Mouse (Mus musculus) heart, embryonic 11.5 days (tissue): ENCODE results near the gene Dmc1. TPM values are rescaled to one million over a fixed set of nuclear protein-coding genes. Genes with fewer than 3 reads are reported as not detected.

Experiments used
- ATAC-seq: fragments of 200-750 bp; cut with Nextera tagmentation; replicated peaks from 2 replicates; pipeline ENCODE4 v1.8.0; 2017; ENCODE audit warnings: moderate library complexity; ENCODE audit not compliant: insufficient number of reproducible peaks, low FRiP score, low TSS enrichment
- H3K27ac ChIP-seq: fragments of 300-500 bp; sonication (generic); 2 replicates; pipeline ENCODE4 v1.5.1; 2014; ENCODE audit warnings: mild to moderate bottlenecking, low read depth, low read length
- H3K27me3 ChIP-seq: fragments of 300-500 bp; sonication (generic); 2 replicates; pipeline ENCODE4 v1.6.1; 2014; ENCODE audit warnings: mild to moderate bottlenecking, low read length, mixed read lengths; ENCODE audit not compliant: control insufficient read depth, insufficient read depth
- H3K36me3 ChIP-seq: fragments of 300-500 bp; sonication (generic); 2 replicates; pipeline ENCODE4 v1.6.1; 2014; ENCODE audit warnings: mild to moderate bottlenecking, low read length, moderate library complexity, mixed read lengths; ENCODE audit not compliant: control insufficient read depth, insufficient read depth
- H3K4me1 ChIP-seq: fragments of 300-500 bp; sonication (generic); 2 replicates; pipeline ENCODE4 v1.6.1; 2014; ENCODE audit warnings: low read length; ENCODE audit not compliant: control insufficient read depth, insufficient read depth
- H3K4me2 ChIP-seq: fragments of 300-500 bp; sonication (generic); 2 replicates; pipeline ENCODE4 v1.6.1; 2014; ENCODE audit warnings: mild to moderate bottlenecking, moderate library complexity
- H3K4me3 ChIP-seq: fragments of 300-500 bp; sonication (generic); 2 replicates; pipeline ENCODE4 v1.5.1; 2014; ENCODE audit warnings: low read depth, low read length
- H3K9ac ChIP-seq: fragments of 300-500 bp; sonication (generic); 2 replicates; pipeline ENCODE4 v1.6.1; 2014; ENCODE audit warnings: mild to moderate bottlenecking, low read depth, low read length, moderate library complexity
- H3K9me3 ChIP-seq: fragments of 300-500 bp; sonication (generic); replicated peaks from 2 replicates; pipeline ENCODE4 v1.6.1; 2016; ENCODE audit warnings: low read length; ENCODE audit not compliant: control insufficient read depth
- WGBS: fragments of 180-500 bp; shearing (Covaris S2); extraction: QIAGEN DNeasy Blood & Tissue Kit; methylation state at CpG from one replicate; pipeline ENCODE4 v1.1.7; 2014; ENCODE audit not compliant: insufficient replicate concordance; 5-methylcytosine and 5-hydroxymethylcytosine counted together
- polyA plus RNA-seq: library from polyadenylated mRNA; unstranded; fragments of >200 nt; fragmentation: Nextera tagmentation; extraction: Ambion mirVana; gene quantifications from 2 replicates; pipeline ENCODE4 v1.2.1, GENCODE M21; 2014

Gene Dmc1
- 1.4 and 1.5 TPM in 2 replicates for polyA plus RNA-seq

- Histone ChIP-seq H3K9me3 (no peaks in the 10 kb centered on the region), H3K4me1 (0 out of 2 replicates have a peak, but pooled peaks cover 2% of the 10 kb centered on the region), H3K27me3 (no peaks in the 10 kb centered on the region), H3K4me3 (peak within 1 kb of the TSS; percentile 36), H3K9ac (peak within 1 kb of the TSS; percentile 56), H3K36me3 (no peaks in the 10 kb centered on the region), H3K27ac (no peak within 1 kb of the TSS), H3K4me2 (peak within 1 kb of the TSS; percentile 52)
- 8% methylated on average over 37 of the region's 37 CpGs for WGBS
- ATAC-seq = 0 out of 2 replicates have a peak, but pooled peaks have one; percentile 2
These were observed at the start of gene Dmc1 for GRCm38 (mm10) chr15:79604990-79605665. Gene Dmc1 (minus strand): TSS chr15:79605109.

GRCm38 (mm10) chr15:79651481-79651880, 46.6 kb upstream of the Dmc1 start:
- no peak for ATAC-seq
- no peaks in the 10 kb centered on the region for H3K36me3 ChIP-seq
- H3K4me1 ChIP-seq = no peaks in the 10 kb centered on the region
- WGBS = 73% methylated on average over 4 of the region's 4 CpGs
- no peak overlapping the region for H3K4me2 ChIP-seq
- 0 out of 2 replicates have a peak, but pooled peaks cover 2% of the 10 kb centered on the region for H3K9me3 ChIP-seq
- no peak overlapping the region for H3K27ac ChIP-seq
- H3K9ac ChIP-seq = no peak overlapping the region
- H3K4me3 ChIP-seq = no peak overlapping the region
- no peaks in the 10 kb centered on the region for H3K27me3 ChIP-seq

- ATAC-seq = no peak
- H3K4me1 ChIP-seq = no peaks in the 10 kb centered on the region
- no peak overlapping the region for H3K9ac ChIP-seq
- H3K27ac ChIP-seq = no peak overlapping the region
- H3K4me3 ChIP-seq = no peak overlapping the region
- H3K27me3 ChIP-seq = no peaks in the 10 kb centered on the region
- no peaks in the 10 kb centered on the region for H3K36me3 ChIP-seq
- H3K4me2 ChIP-seq = no peak overlapping the region
- 0 out of 2 replicates have a peak, but pooled peaks cover 2% of the 10 kb centered on the region for H3K9me3 ChIP-seq
These were observed 45.7 kb upstream of the Dmc1 start for GRCm38 (mm10) chr15:79650569-79650968.

- no peak overlapping the region for H3K4me2 ChIP-seq
- no peak overlapping the region for H3K9ac ChIP-seq
- WGBS = 82% methylated on average over 12 of the region's 12 CpGs
- H3K27me3 ChIP-seq = no peaks in the 10 kb centered on the region
- H3K36me3 ChIP-seq = no peaks in the 10 kb centered on the region
- H3K4me1 ChIP-seq = no peaks in the 10 kb centered on the region
- no peak for ATAC-seq
- 0 out of 2 replicates have a peak, but pooled peaks cover 2% of the 10 kb centered on the region for H3K9me3 ChIP-seq
- no peak overlapping the region for H3K27ac ChIP-seq
- H3K4me3 ChIP-seq = no peak overlapping the region
These were observed 43.2 kb upstream of the Dmc1 start for GRCm38 (mm10) chr15:79648130-79648529.

- ATAC-seq = no peak
- Histone ChIP-seq H3K36me3 (no peaks in the 10 kb centered on the region), H3K9ac (no peak overlapping the region), H3K27me3 (no peaks in the 10 kb centered on the region), H3K27ac (no peak overlapping the region), H3K4me1 (no peaks in the 10 kb centered on the region), H3K9me3 (no peaks in the 10 kb centered on the region), H3K4me3 (no peak overlapping the region), H3K4me2 (no peak overlapping the region)
- WGBS = 64% methylated on average over 2 of the region's 2 CpGs
These were observed 40.6 kb upstream of the Dmc1 start for GRCm38 (mm10) chr15:79645483-79645882.

- WGBS = 62% methylated on average over 12 of the region's 12 CpGs
- Histone ChIP-seq H3K9ac (no peak overlapping the region), H3K4me2 (no peak overlapping the region), H3K4me3 (no peak overlapping the region), H3K36me3 (no peaks in the 10 kb centered on the region), H3K9me3 (no peaks in the 10 kb centered on the region), H3K27me3 (no peaks in the 10 kb centered on the region), H3K27ac (no peak overlapping the region), H3K4me1 (no peaks in the 10 kb centered on the region)
- no peak for ATAC-seq
These were observed 36.4 kb upstream of the Dmc1 start for GRCm38 (mm10) chr15:79641135-79641817.

- no peaks in the 10 kb centered on the region for H3K9me3 ChIP-seq
- WGBS = 56% methylated on average over 2 of the region's 2 CpGs
- H3K36me3 ChIP-seq = no peaks in the 10 kb centered on the region
- H3K4me1 ChIP-seq = no peaks in the 10 kb centered on the region
- H3K27ac ChIP-seq = no peak overlapping the region
- no peak overlapping the region for H3K4me2 ChIP-seq
- H3K4me3 ChIP-seq = no peak overlapping the region
- H3K27me3 ChIP-seq = no peaks in the 10 kb centered on the region
- no peak for ATAC-seq
- H3K9ac ChIP-seq = no peak overlapping the region
These were observed 25.6 kb upstream of the Dmc1 start for GRCm38 (mm10) chr15:79630471-79630870.

- no peak overlapping the region for H3K4me3 ChIP-seq
- H3K27ac ChIP-seq = no peak overlapping the region
- H3K9ac ChIP-seq = no peak overlapping the region
- 68% methylated on average over 11 of the region's 11 CpGs for WGBS
- no peaks in the 10 kb centered on the region for H3K36me3 ChIP-seq
- no peaks in the 10 kb centered on the region for H3K9me3 ChIP-seq
- H3K4me2 ChIP-seq = no peak overlapping the region
- no peaks in the 10 kb centered on the region for H3K27me3 ChIP-seq
- 0 out of 2 replicates have a peak, but pooled peaks have one; percentile 49 for ATAC-seq
- no peaks in the 10 kb centered on the region for H3K4me1 ChIP-seq
These were observed 15.0 kb upstream of the Dmc1 start for GRCm38 (mm10) chr15:79619770-79620414.
